Comparison of ENCODE assay signal across 23 mouse cellular contexts in genomic region chr2:29738799-29739198, GRCm38 (mm10). TPM values are rescaled to one million over a fixed set of nuclear protein-coding genes. Genes with fewer than 3 reads are reported as not detected.
DNase-seq lines count a peak whose midpoint lies in the region; ATAC-seq and TF ChIP-seq lines count a peak whose summit lies in the region.
"Had no signal": no experiment of that assay in that cellular context is flagged by ENCODE, and none has a peak within 500 bp of the region (broad histone marks: within the 10 kb centered on the region; RNA-seq: fewer than 3 reads in every experiment).

No protein-coding gene starts in this region.

- TF ChIP-seq EP300 in stomach, postnatal 0 days (optimal IDR thresholded peaks at IDR 0.05), result no peak

- peaks cover under 1% of the 10 kb centered on the region; the same call in 1 of the 2 replicates for H3K4me1 ChIP-seq in intestine, embryonic 16.5 days (ENCODE audit: control insufficient read depth, insufficient read depth, low read length)
- H3K4me1 ChIP-seq in liver, embryonic 16.5 days (ENCODE audit: control insufficient read depth, low read depth, low read length), result peaks cover 6% of the 10 kb centered on the region
- H3K4me1 ChIP-seq in stomach, postnatal 0 days (replicated peaks; ENCODE audit: control insufficient read depth, insufficient read depth), result no peaks in the 10 kb centered on the region
- H3K4me1 ChIP-seq: forebrain, embryonic 15.5 days; hindbrain, embryonic 15.5 days; midbrain, embryonic 15.5 days had no signal

- no peak for ATAC-seq in intestine, embryonic 16.5 days
- ATAC-seq in liver, embryonic 16.5 days (ENCODE audit: low read depth), result no peak
- peak; percentile 16; the same call in 1 of the 2 replicates for ATAC-seq in stomach, postnatal 0 days (ENCODE audit: low FRiP score, low TSS enrichment)
- ATAC-seq: forebrain, embryonic 15.5 days; midbrain, embryonic 15.5 days had no signal

- WGBS in intestine, embryonic 16.5 days, result 45% methylated on average over 4 of the region's 4 CpGs
- WGBS in liver, embryonic 16.5 days (ENCODE audit: insufficient replicate concordance), result 59% methylated on average over 4 of the region's 4 CpGs
- WGBS in stomach, postnatal 0 days, result 41% methylated on average over 4 of the region's 4 CpGs

- H3K27ac ChIP-seq in layer of hippocampus, adult 2 months, result peak overlapping the region; percentile 40
- H3K27ac ChIP-seq in intestine, embryonic 16.5 days (ENCODE audit: low read length), result peak overlapping the region; percentile 24; the same call in 1 of the 2 replicates
- H3K27ac ChIP-seq in liver, embryonic 16.5 days (ENCODE audit: low read length), result peak overlapping the region; percentile 46; the same call in 1 of the 2 replicates
- H3K27ac ChIP-seq in stomach, postnatal 0 days (replicated peaks), result peak overlapping the region; percentile 45
- H3K27ac ChIP-seq: forebrain, embryonic 15.5 days; hindbrain, embryonic 15.5 days; liver, embryonic 14.5 days; midbrain, embryonic 15.5 days had no signal

- H3K36me3 ChIP-seq in intestine, embryonic 16.5 days (ENCODE audit: control insufficient read depth, insufficient read depth, low read length), result peaks cover 11% of the 10 kb centered on the region
- no peaks in the 10 kb centered on the region; the same call in 1 of the 2 replicates for H3K36me3 ChIP-seq in liver, embryonic 16.5 days (ENCODE audit: control insufficient read depth, insufficient read depth)
- peaks cover 17% of the 10 kb centered on the region for H3K36me3 ChIP-seq in stomach, postnatal 0 days (ENCODE audit: control insufficient read depth, insufficient read depth, low read length)

- no peak overlapping the region for H3K4me3 ChIP-seq in layer of hippocampus, adult 2 months
- no peak overlapping the region for H3K4me3 ChIP-seq in intestine, embryonic 16.5 days (ENCODE audit: low read length)
- no peak overlapping the region for H3K4me3 ChIP-seq in liver, embryonic 16.5 days (ENCODE audit: low read depth, low read length)
- no peak overlapping the region for H3K4me3 ChIP-seq in stomach, postnatal 0 days (ENCODE audit: low read depth, low read length)
- H3K4me3 ChIP-seq: erythroblast, embryonic 14.5 days; forebrain, embryonic 15.5 days; hindbrain, embryonic 15.5 days; midbrain, embryonic 15.5 days had no signal

- no peak overlapping the region for H3K4me2 ChIP-seq in intestine, embryonic 16.5 days (ENCODE audit: low read depth, low read length)
- H3K4me2 ChIP-seq in liver, embryonic 16.5 days (ENCODE audit: low read depth, low read length), result no peak overlapping the region
- H3K4me2 ChIP-seq in stomach, postnatal 0 days (replicated peaks; ENCODE audit: low read depth), result no peak overlapping the region
- H3K4me2 ChIP-seq: forebrain, embryonic 15.5 days; hindbrain, embryonic 15.5 days; midbrain, embryonic 15.5 days had no signal

- no peaks in the 10 kb centered on the region for H3K9me3 ChIP-seq in intestine, embryonic 16.5 days (ENCODE audit: control insufficient read depth, low read length)
- H3K9me3 ChIP-seq in liver, embryonic 16.5 days (replicated peaks; ENCODE audit: control insufficient read depth, low read length), result no peaks in the 10 kb centered on the region
- H3K9me3 ChIP-seq in stomach, postnatal 0 days (ENCODE audit: control insufficient read depth, low read length), result no peaks in the 10 kb centered on the region
- H3K9me3 ChIP-seq: forebrain, embryonic 15.5 days; hindbrain, embryonic 15.5 days; midbrain, embryonic 15.5 days had no signal

- no peak for TF ChIP-seq CTCF in layer of hippocampus, adult 2 months (conservative IDR thresholded peaks at IDR 0.05)
- no peak for TF ChIP-seq CTCF in stomach, postnatal 0 days (IDR thresholded peaks at IDR 0.05; ENCODE audit: low read depth)

- no peaks in the 10 kb centered on the region for H3K27me3 ChIP-seq in intestine, embryonic 16.5 days (replicated peaks; ENCODE audit: control insufficient read depth, insufficient read depth, low read length)
- H3K27me3 ChIP-seq in liver, embryonic 16.5 days (ENCODE audit: control insufficient read depth, insufficient read depth, low read depth, low read length), result no peaks in the 10 kb centered on the region
- no peaks in the 10 kb centered on the region for H3K27me3 ChIP-seq in stomach, postnatal 0 days (ENCODE audit: control insufficient read depth, insufficient read depth, low read length)
- H3K27me3 ChIP-seq: forebrain, embryonic 15.5 days; hindbrain, embryonic 15.5 days; midbrain, embryonic 15.5 days had no signal

- no peak overlapping the region for H3K9ac ChIP-seq in intestine, embryonic 16.5 days (ENCODE audit: low read depth, low read length)
- no peak overlapping the region; the same call in 1 of the 2 replicates for H3K9ac ChIP-seq in liver, embryonic 16.5 days (ENCODE audit: low read depth, low read length)
- no peak overlapping the region for H3K9ac ChIP-seq in stomach, postnatal 0 days (ENCODE audit: low read length)
- H3K9ac ChIP-seq: forebrain, embryonic 15.5 days; hindbrain, embryonic 15.5 days; liver, embryonic 14.5 days; midbrain, embryonic 15.5 days had no signal

- no peak for DNase-seq in layer of hippocampus, adult 2 months (ENCODE audit: low spot score in 2 of 2)
- DNase-seq in layer of hippocampus, adult 8-10 months (ENCODE audit: low spot score in 2 of 2), result no peak
- peak; percentile 61 for DNase-seq in stomach, postnatal 0 days (ENCODE audit: low spot score)
- no peak for DNase-seq in cerebellum, postnatal 4 days (ENCODE audit: low spot score in 2 of 2)
- DNase-seq in kidney, adult 18-20 months, result no peak
- DNase-seq: cerebellum, adult 11 months; cerebellum, postnatal 14 days; thymus, adult 2 months had no signal

RNA-seq across cellular contexts. Expression of gene Gm13420, which starts 12.7 kb away (rescaled TPM):
- total RNA-seq in layer of hippocampus, adult 2 months (2021), result under 1 TPM; 0.79 to 0.98 TPM
- total RNA-seq in layer of hippocampus, adult 8-10 months (2022), result 1 to 10 TPM in 2 of 4 experiments, under 1 TPM in 2; 0.59 to 1.4 (median 1.0) TPM
- polyA plus RNA-seq in intestine, embryonic 16.5 days (2015; fragmentation: Nextera tagmentation; extraction: Ambion mirVana), result 0.56 and 0.70 TPM in 2 replicates
- 0.22 and 0.30 TPM in 2 replicates for polyA plus RNA-seq in liver, embryonic 16.5 days (2015; fragmentation: Nextera tagmentation; extraction: Ambion mirVana)
- polyA plus RNA-seq in stomach, postnatal 0 days (2015; fragmentation: Nextera tagmentation; extraction: Ambion mirVana), result 5.8 and 6.1 TPM in 2 replicates
- total RNA-seq: gastrocnemius, adult 8-10 months; heart, postnatal 25 days; neutrophil, adult 5-6 weeks had no signal
- polyA plus RNA-seq: erythroblast, embryonic 14.5 days; forebrain, embryonic 15.5 days had no signal

RNA-seq across cellular contexts. Expression of gene Gm13547, which starts 20.3 kb away (rescaled TPM):
- not detected for total RNA-seq in layer of hippocampus, adult 2 months (2021)
- total RNA-seq in layer of hippocampus, adult 8-10 months (2022), result under 1 TPM in 1 of 4 experiments, not detected in 3; 0.56 TPM
- 0.66 TPM in 1 of 2 replicates, not detected in the other for polyA plus RNA-seq in intestine, embryonic 16.5 days (2015; fragmentation: Nextera tagmentation; extraction: Ambion mirVana)
- polyA plus RNA-seq in liver, embryonic 16.5 days (2015; fragmentation: Nextera tagmentation; extraction: Ambion mirVana), result not detected in 2 replicates
- polyA plus RNA-seq in stomach, postnatal 0 days (2015; fragmentation: Nextera tagmentation; extraction: Ambion mirVana), result 0.28 TPM in 1 of 2 replicates, not detected in the other
- total RNA-seq: ES-E14; gastrocnemius, adult 8-10 months; heart, postnatal 25 days; layer of hippocampus, postnatal 14 days; left cerebral cortex, postnatal 10 days had no signal
- polyA plus RNA-seq: brain, embryonic 14.5 days; erythroblast, embryonic 14.5 days; kidney, adult 2 months; liver, embryonic 14.5 days; thymus, adult 2 months had no signal

RNA-seq across cellular contexts. Expression of gene Coq4, which starts 48.5 kb away (rescaled TPM):
- total RNA-seq in layer of hippocampus, adult 2 months (2021), result 10 to 100 TPM; 25.8 to 26.5 TPM
- 10 to 100 TPM; 24.7 to 31.2 (median 28.6) TPM for total RNA-seq in layer of hippocampus, adult 8-10 months (2022)
- polyA plus RNA-seq in intestine, embryonic 16.5 days (2015; fragmentation: Nextera tagmentation; extraction: Ambion mirVana), result 60.0 and 64.5 TPM in 2 replicates
- polyA plus RNA-seq in liver, embryonic 16.5 days (2015; fragmentation: Nextera tagmentation; extraction: Ambion mirVana), result 9.0 and 10.1 TPM in 2 replicates
- 18.7 and 20.4 TPM in 2 replicates for polyA plus RNA-seq in stomach, postnatal 0 days (2015; fragmentation: Nextera tagmentation; extraction: Ambion mirVana)

RNA-seq across cellular contexts. Expression of gene Trub2, which starts 49.5 kb away (rescaled TPM):
- 10 to 100 TPM; 47.7 to 48.6 TPM for total RNA-seq in layer of hippocampus, adult 2 months (2021)
- 10 to 100 TPM; 39.3 to 53.1 (median 51.4) TPM for total RNA-seq in layer of hippocampus, adult 8-10 months (2022)
- polyA plus RNA-seq in intestine, embryonic 16.5 days (2015; fragmentation: Nextera tagmentation; extraction: Ambion mirVana), result 37.5 and 38.0 TPM in 2 replicates
- polyA plus RNA-seq in liver, embryonic 16.5 days (2015; fragmentation: Nextera tagmentation; extraction: Ambion mirVana), result 10.2 and 13.1 TPM in 2 replicates
- polyA plus RNA-seq in stomach, postnatal 0 days (2015; fragmentation: Nextera tagmentation; extraction: Ambion mirVana), result 14.7 TPM in 2 replicates
